Mouse (Mus musculus) neural tube, embryonic 13.5 days (tissue): Measurements from ENCODE around the gene Ssh1. TPM values are rescaled to one million over a fixed set of nuclear protein-coding genes. Genes with fewer than 3 reads are reported as not detected.

ENCODE experiments used
- ATAC-seq: fragments of 200-750 bp; cut with Nextera tagmentation; 2 replicates; pipeline ENCODE4 v1.8.0; 2017; ENCODE audit warnings: low read depth, mild to moderate bottlenecking, moderate TSS enrichment, moderate library complexity
- H3K27ac ChIP-seq: fragments of 300-500 bp; sonication (generic); replicated peaks from 2 replicates; pipeline ENCODE4 v1.5.1; 2015; ENCODE audit warnings: moderate library complexity, mild to moderate bottlenecking, inconsistent platforms
- H3K27me3 ChIP-seq: fragments of 300-500 bp; sonication (generic); 2 replicates; pipeline ENCODE4 v1.6.1; 2015; ENCODE audit warnings: mild to moderate bottlenecking, inconsistent platforms
- H3K36me3 ChIP-seq: fragments of 300-500 bp; sonication (generic); 2 replicates; pipeline ENCODE4 v1.6.1; 2015; ENCODE audit warnings: mild to moderate bottlenecking, inconsistent platforms
- H3K4me1 ChIP-seq: fragments of 300-500 bp; sonication (generic); replicated peaks from 2 replicates; pipeline ENCODE4 v1.6.1; 2015; ENCODE audit warnings: inconsistent platforms
- H3K4me2 ChIP-seq: fragments of 300-500 bp; sonication (generic); 2 replicates; pipeline ENCODE4 v1.6.1; 2015; ENCODE audit warnings: inconsistent platforms, mild to moderate bottlenecking, moderate library complexity
- H3K4me3 ChIP-seq: fragments of 300-500 bp; sonication (generic); 2 replicates; pipeline ENCODE4 v1.5.1; 2015; ENCODE audit warnings: mild to moderate bottlenecking, inconsistent platforms
- H3K9ac ChIP-seq: fragments of 300-500 bp; sonication (generic); 2 replicates; pipeline ENCODE4 v1.6.1; 2015; ENCODE audit warnings: moderate library complexity, mild to moderate bottlenecking, inconsistent platforms
- H3K9me3 ChIP-seq: fragments of 300-500 bp; sonication (generic); 2 replicates; pipeline ENCODE4 v1.6.1; 2016; ENCODE audit warnings: inconsistent platforms
- WGBS: fragments of 180-500 bp; shearing (Covaris S2); methylation state at CpG from one replicate; pipeline ENCODE4 v1.1.7; 2015; 5-methylcytosine and 5-hydroxymethylcytosine counted together
- polyA plus RNA-seq: library from polyadenylated mRNA; unstranded; fragments of >200 nt; fragmentation: Nextera tagmentation; extraction: Ambion mirVana; gene quantifications from 2 replicates; pipeline ENCODE4 v1.2.1, GENCODE M21; 2015

Gene Ssh1
- polyA plus RNA-seq, 1 experiment from 2014 or later: 12.9 TPM

- peak; percentile 48; the same call in 1 of the 2 replicates for ATAC-seq
- H3K4me2 ChIP-seq: peak overlapping the region; percentile 28
- peaks cover 4% of the 10 kb centered on the region for H3K4me1 ChIP-seq
- H3K9me3 ChIP-seq: no peaks in the 10 kb centered on the region
- no peak overlapping the region for H3K27ac ChIP-seq
- H3K36me3 ChIP-seq: peaks cover 14% of the 10 kb centered on the region
- no peak overlapping the region for H3K9ac ChIP-seq
- H3K27me3 ChIP-seq: no peaks in the 10 kb centered on the region
- no peak overlapping the region for H3K4me3 ChIP-seq
- WGBS: 70% methylated on average over 6 of the region's 6 CpGs
Measured at GRCm38 (mm10) chr5:114024390-114024789, 30.7 kb upstream of the Ssh1 start.

GRCm38 (mm10) chr5:114015121-114015520 is 21.4 kb upstream of the Ssh1 start:
- H3K36me3 ChIP-seq: no peaks in the 10 kb centered on the region
- ATAC-seq: no peak
- H3K9me3 ChIP-seq: no peaks in the 10 kb centered on the region

GRCm38 (mm10) chr5:114009049-114009448 is 15.4 kb upstream of the Ssh1 start:
- Histone ChIP-seq H3K36me3 (no peaks in the 10 kb centered on the region), H3K27ac (no peak overlapping the region), H3K27me3 (no peaks in the 10 kb centered on the region), H3K9ac (no peak overlapping the region), H3K4me2 (no peak overlapping the region), H3K9me3 (no peaks in the 10 kb centered on the region), H3K4me1 (peaks cover 10% of the 10 kb centered on the region), H3K4me3 (no peak overlapping the region)
- ATAC-seq: no peak
- WGBS: 70% methylated on average over 4 of the region's 4 CpGs

More at GRCm38 (mm10) chr5:114015121-114015520, 21.4 kb upstream of the Ssh1 start:
- no peak overlapping the region for H3K4me3 ChIP-seq
- H3K4me2 ChIP-seq: no peak overlapping the region
- no peak overlapping the region for H3K9ac ChIP-seq
- no peak overlapping the region for H3K27ac ChIP-seq
- WGBS: 67% methylated on average over 7 of the region's 7 CpGs
- no peaks in the 10 kb centered on the region for H3K4me1 ChIP-seq
- H3K27me3 ChIP-seq: no peaks in the 10 kb centered on the region

DNA sequence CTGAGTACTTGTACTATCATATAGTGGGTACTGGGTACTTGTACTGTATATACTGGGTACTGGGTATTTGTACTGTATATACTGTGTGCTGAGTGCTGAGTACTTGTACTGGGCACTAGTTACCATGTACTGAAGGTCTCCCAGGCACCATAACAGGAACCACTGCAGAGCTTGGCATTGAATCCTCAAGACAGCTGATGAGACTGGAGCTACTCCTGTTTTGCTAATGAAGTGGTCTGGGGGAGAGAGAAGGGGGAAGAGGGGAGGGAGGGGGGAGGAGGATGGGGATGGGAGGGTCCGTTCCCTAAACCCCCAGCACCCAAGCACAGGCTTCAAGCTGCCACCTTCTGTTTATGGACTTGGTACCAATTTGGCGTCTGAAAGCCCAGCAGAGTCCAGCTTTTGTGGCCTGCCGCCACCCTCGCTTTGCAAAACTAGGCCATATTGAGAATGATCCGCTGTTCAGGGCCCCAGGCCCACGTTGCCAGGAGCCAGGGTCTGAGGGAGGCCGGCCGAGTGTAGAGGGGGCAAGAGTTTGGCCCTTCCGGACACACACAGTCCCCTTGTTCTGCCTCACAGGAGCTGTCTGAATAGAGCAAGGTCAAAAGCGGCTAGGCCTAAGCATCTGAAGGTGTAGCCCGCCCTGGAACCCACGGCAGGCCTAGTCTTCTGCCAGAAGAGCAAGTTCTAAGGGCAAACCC is 14.2 kb upstream of the Ssh1 start:
- Histone ChIP-seq H3K36me3 (no peaks in the 10 kb centered on the region), H3K9ac (no peak overlapping the region), H3K4me1 (peaks cover 10% of the 10 kb centered on the region), H3K27ac (no peak overlapping the region), H3K4me3 (no peak overlapping the region), H3K9me3 (no peaks in the 10 kb centered on the region), H3K4me2 (no peak overlapping the region), H3K27me3 (no peaks in the 10 kb centered on the region)
- 76% methylated on average over 12 of the region's 12 CpGs for WGBS
- ATAC-seq: no peak

- WGBS: 87% methylated on average over 4 of the region's 4 CpGs
- no peak for ATAC-seq
- no peaks in the 10 kb centered on the region for H3K36me3 ChIP-seq
Measured at GRCm38 (mm10) chr5:114006974-114007373, 13.3 kb upstream of the Ssh1 start.

DNA sequence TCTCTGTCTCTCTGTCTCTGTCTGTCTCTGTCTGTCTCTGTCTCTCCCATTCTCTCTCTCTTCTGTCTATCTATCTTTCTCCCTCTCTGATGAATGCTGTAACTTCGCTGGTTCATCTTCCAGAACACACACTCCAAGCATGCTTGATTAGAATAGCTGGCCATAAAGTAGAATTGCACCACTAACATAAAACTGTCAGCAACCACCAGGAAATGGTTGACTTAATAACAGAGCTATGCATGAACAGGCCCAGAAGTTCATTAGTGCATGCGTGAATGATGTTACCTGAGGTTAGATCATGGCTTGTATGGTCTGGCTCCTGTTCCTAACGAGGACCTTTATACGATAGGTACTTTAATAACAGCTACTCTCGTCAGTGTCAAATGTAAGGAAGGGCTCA is 11.4 kb upstream of the Ssh1 start:
- peaks cover 10% of the 10 kb centered on the region for H3K4me1 ChIP-seq
- H3K4me2 ChIP-seq: no peak overlapping the region
- no peak for ATAC-seq
- WGBS: 40% methylated on average over 5 of the region's 5 CpGs
- no peak overlapping the region for H3K9ac ChIP-seq
- no peaks in the 10 kb centered on the region for H3K9me3 ChIP-seq
- no peak overlapping the region for H3K4me3 ChIP-seq
- H3K27ac ChIP-seq: no peak overlapping the region
- no peaks in the 10 kb centered on the region for H3K36me3 ChIP-seq
- H3K27me3 ChIP-seq: no peaks in the 10 kb centered on the region

More at GRCm38 (mm10) chr5:114006974-114007373, 13.3 kb upstream of the Ssh1 start:
- Histone ChIP-seq H3K4me3 (no peak overlapping the region), H3K9me3 (no peaks in the 10 kb centered on the region), H3K4me1 (peaks cover 10% of the 10 kb centered on the region), H3K9ac (no peak overlapping the region), H3K4me2 (no peak overlapping the region), H3K27me3 (no peaks in the 10 kb centered on the region), H3K27ac (no peak overlapping the region)

- H3K4me2 ChIP-seq: no peak overlapping the region
- ATAC-seq: peak; percentile 32; the same call in 1 of the 2 replicates
- H3K27me3 ChIP-seq: no peaks in the 10 kb centered on the region
- no peaks in the 10 kb centered on the region for H3K9me3 ChIP-seq
- no peak overlapping the region for H3K4me3 ChIP-seq
- WGBS: 38% methylated on average over 11 of the region's 11 CpGs
- no peak overlapping the region for H3K9ac ChIP-seq
- H3K4me1 ChIP-seq: peaks cover 10% of the 10 kb centered on the region
- no peaks in the 10 kb centered on the region for H3K36me3 ChIP-seq
- H3K27ac ChIP-seq: no peak overlapping the region
Measured at GRCm38 (mm10) chr5:114004573-114004972, 10.9 kb upstream of the Ssh1 start.

GRCm38 (mm10) chr5:114003542-114003941 is 9.8 kb upstream of the Ssh1 start, which contains the start of gene Dao:
Gene Dao (plus strand): TSS chr5:114003703.
- Histone ChIP-seq H3K4me3 (no peak within 1 kb of the TSS), H3K36me3 (no peaks in the 10 kb centered on the region), H3K4me2 (no peak within 1 kb of the TSS), H3K9ac (no peak within 1 kb of the TSS), H3K4me1 (peaks cover 10% of the 10 kb centered on the region), H3K27me3 (no peaks in the 10 kb centered on the region), H3K9me3 (no peaks in the 10 kb centered on the region), H3K27ac (no peak within 1 kb of the TSS)
- no peak for ATAC-seq
- WGBS: 65% methylated on average over 5 of the region's 5 CpGs

DNA sequence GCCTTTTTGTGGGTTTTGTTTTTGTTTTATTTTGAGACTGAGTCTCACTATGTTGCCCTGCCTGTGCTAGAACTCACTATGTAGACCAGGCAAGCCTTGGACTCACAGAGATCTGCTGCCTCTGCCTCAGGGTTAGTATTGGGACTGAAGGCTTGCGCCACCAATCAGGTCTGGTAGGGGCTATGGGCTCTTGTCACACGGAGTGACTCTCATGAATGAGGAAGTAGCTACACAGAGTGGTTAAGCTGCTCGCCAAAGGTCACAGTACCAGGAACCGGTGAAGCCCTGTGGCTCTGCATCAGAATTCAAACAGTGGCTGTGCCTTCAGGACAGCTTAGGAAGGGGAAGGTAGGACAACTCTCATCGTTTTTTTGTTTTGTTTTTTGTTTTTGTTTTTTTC is 5.7 kb upstream of the Ssh1 start:
- no peak overlapping the region for H3K27ac ChIP-seq
- ATAC-seq: no peak
- 75% methylated on average over 5 of the region's 5 CpGs for WGBS
- H3K4me2 ChIP-seq: no peak overlapping the region
- H3K4me3 ChIP-seq: no peak overlapping the region
- H3K4me1 ChIP-seq: peaks cover 3% of the 10 kb centered on the region
- H3K9me3 ChIP-seq: no peaks in the 10 kb centered on the region
- no peaks in the 10 kb centered on the region for H3K27me3 ChIP-seq
- H3K36me3 ChIP-seq: no peaks in the 10 kb centered on the region
- H3K9ac ChIP-seq: no peak overlapping the region

GRCm38 (mm10) chr5:113996458-113996857 is 2.8 kb upstream of the Ssh1 start:
- Histone ChIP-seq H3K27me3 (no peaks in the 10 kb centered on the region), H3K9me3 (no peaks in the 10 kb centered on the region), H3K4me3 (no peak overlapping the region), H3K27ac (no peak overlapping the region), H3K9ac (no peak overlapping the region), H3K4me1 (peaks cover 21% of the 10 kb centered on the region), H3K4me2 (no peak overlapping the region), H3K36me3 (no peaks in the 10 kb centered on the region)
- WGBS: 52% methylated on average over 2 of the region's 2 CpGs
- no peak for ATAC-seq

GRCm38 (mm10) chr5:113993031-113993486 is 635 bp downstream of the Ssh1 start:
- no peaks in the 10 kb centered on the region for H3K27me3 ChIP-seq
- peak overlapping the region; percentile 91 for H3K4me3 ChIP-seq
- peaks cover 7% of the 10 kb centered on the region for H3K36me3 ChIP-seq
- H3K9ac ChIP-seq: peak overlapping the region; percentile 95
- no peaks in the 10 kb centered on the region for H3K9me3 ChIP-seq
- peak overlapping the region; percentile 95 for H3K27ac ChIP-seq
- WGBS: 0% methylated on average over 20 of the region's 22 CpGs
- H3K4me2 ChIP-seq: peak overlapping the region; percentile 88
- H3K4me1 ChIP-seq: peaks cover 37% of the 10 kb centered on the region
- peak; percentile 86 for ATAC-seq

- Histone ChIP-seq H3K36me3 (peaks cover 9% of the 10 kb centered on the region), H3K9ac (peak overlapping the region; percentile 95), H3K9me3 (no peaks in the 10 kb centered on the region), H3K27ac (peak overlapping the region; percentile 95), H3K4me3 (peak overlapping the region; percentile 91), H3K27me3 (no peaks in the 10 kb centered on the region), H3K4me1 (peaks cover 37% of the 10 kb centered on the region), H3K4me2 (peak overlapping the region; percentile 88)
- WGBS: 32% methylated on average over 12 of the region's 12 CpGs
- no peak for ATAC-seq
Measured at GRCm38 (mm10) chr5:113992339-113992831, 1.3 kb downstream of the Ssh1 start.
